Mouse (Mus musculus): ENCODE measurements around the gene 1700016C15Rik. TPM values are rescaled to one million over a fixed set of nuclear protein-coding genes. Genes with fewer than 3 reads are reported as not detected.

The 1700016C15Rik gene
- total RNA-seq (2017) = not detected in 3 replicates

- ATAC-seq (replicated peaks; ENCODE audit: insufficient number of reproducible peaks, low FRiP score, low TSS enrichment, poor library complexity, severe bottlenecking) = no peak
Measured at GRCm38 (mm10) chr1:177729043-177730024, at the start of gene 1700016C15Rik. TSS of gene 1700016C15Rik (plus strand) at chr1:177729814.

- ATAC-seq (replicated peaks; ENCODE audit: insufficient number of reproducible peaks, low FRiP score, low TSS enrichment, poor library complexity, severe bottlenecking) = peak; percentile 95
Measured at GRCm38 (mm10) chr1:177681239-177681638, 48.4 kb upstream of the 1700016C15Rik start.

GRCm38 (mm10) chr1:177683931-177684836 lies 45.4 kb upstream of the 1700016C15Rik start:
- no peak for ATAC-seq (replicated peaks; ENCODE audit: insufficient number of reproducible peaks, low FRiP score, low TSS enrichment, poor library complexity, severe bottlenecking)

- ATAC-seq (replicated peaks; ENCODE audit: insufficient number of reproducible peaks, low FRiP score, low TSS enrichment, poor library complexity, severe bottlenecking) = 0 out of 2 replicates have a peak, but pooled peaks have one; percentile 36
Measured at GRCm38 (mm10) chr1:177684901-177685300, 44.7 kb upstream of the 1700016C15Rik start.

GRCm38 (mm10) chr1:177686137-177686536 lies 43.5 kb upstream of the 1700016C15Rik start:
- no peak for ATAC-seq (replicated peaks; ENCODE audit: insufficient number of reproducible peaks, low FRiP score, low TSS enrichment, poor library complexity, severe bottlenecking)

GRCm38 (mm10) chr1:177686982-177687381 lies 42.6 kb upstream of the 1700016C15Rik start:
- no peak for ATAC-seq (replicated peaks; ENCODE audit: insufficient number of reproducible peaks, low FRiP score, low TSS enrichment, poor library complexity, severe bottlenecking)

- ATAC-seq (replicated peaks; ENCODE audit: insufficient number of reproducible peaks, low FRiP score, low TSS enrichment, poor library complexity, severe bottlenecking) = no peak
Measured at GRCm38 (mm10) chr1:177692491-177692890, 37.1 kb upstream of the 1700016C15Rik start.

- no peak for ATAC-seq (replicated peaks; ENCODE audit: insufficient number of reproducible peaks, low FRiP score, low TSS enrichment, poor library complexity, severe bottlenecking)
Measured at GRCm38 (mm10) chr1:177693486-177694252, 35.9 kb upstream of the 1700016C15Rik start.

- no peak for ATAC-seq (replicated peaks; ENCODE audit: insufficient number of reproducible peaks, low FRiP score, low TSS enrichment, poor library complexity, severe bottlenecking)
Measured at GRCm38 (mm10) chr1:177700560-177700959, 29.1 kb upstream of the 1700016C15Rik start.

- peak; percentile 40 for ATAC-seq (replicated peaks; ENCODE audit: insufficient number of reproducible peaks, low FRiP score, low TSS enrichment, poor library complexity, severe bottlenecking)
Measured at GRCm38 (mm10) chr1:177702481-177703146, 27.0 kb upstream of the 1700016C15Rik start.

GRCm38 (mm10) chr1:177703147-177703807 lies 26.3 kb upstream of the 1700016C15Rik start:
- 0 out of 2 replicates have a peak, but pooled peaks have one; percentile 19 for ATAC-seq (replicated peaks; ENCODE audit: insufficient number of reproducible peaks, low FRiP score, low TSS enrichment, poor library complexity, severe bottlenecking)

GRCm38 (mm10) chr1:177705204-177705603 lies 24.4 kb upstream of the 1700016C15Rik start:
- ATAC-seq (replicated peaks; ENCODE audit: insufficient number of reproducible peaks, low FRiP score, low TSS enrichment, poor library complexity, severe bottlenecking) = peak; percentile 35; the same call in 1 of the 2 replicates

GRCm38 (mm10) chr1:177707571-177707970 lies 22.0 kb upstream of the 1700016C15Rik start:
- no peak for ATAC-seq (replicated peaks; ENCODE audit: insufficient number of reproducible peaks, low FRiP score, low TSS enrichment, poor library complexity, severe bottlenecking)

GRCm38 (mm10) chr1:177708583-177709055 lies 21.0 kb upstream of the 1700016C15Rik start:
- no peak for ATAC-seq (replicated peaks; ENCODE audit: insufficient number of reproducible peaks, low FRiP score, low TSS enrichment, poor library complexity, severe bottlenecking)

GRCm38 (mm10) chr1:177711000-177711399 lies 18.6 kb upstream of the 1700016C15Rik start:
- peak; percentile 41 for ATAC-seq (replicated peaks; ENCODE audit: insufficient number of reproducible peaks, low FRiP score, low TSS enrichment, poor library complexity, severe bottlenecking)

GRCm38 (mm10) chr1:177711418-177711817 lies 18.2 kb upstream of the 1700016C15Rik start:
- ATAC-seq (replicated peaks; ENCODE audit: insufficient number of reproducible peaks, low FRiP score, low TSS enrichment, poor library complexity, severe bottlenecking) = peak; percentile 72
